Mouse (Mus musculus) layer of hippocampus, adult 2 months (tissue): ENCODE measurements at regions not wholly inside any gene's neighbourhood (a gene's known extent, or its start where the extent isn't known, plus 50 kb on each side); places are given as distances from the start of the nearest gene placed in this dataset.

ENCODE experiments used
- DNase-seq, 2 experiments: peaks; one replicate each; pipeline ENCODE4 v3.0.0; 2022; ENCODE audit warnings: low spot score in 2 of 2
- H3K27ac ChIP-seq: fragments of 200-600 bp; 2 replicates; pipeline ENCODE4 v1.8.1; 2022
- H3K4me3 ChIP-seq: fragments of 200-600 bp; 2 replicates; pipeline ENCODE4 v1.8.1; 2022; ENCODE audit warnings: mild to moderate bottlenecking
- CTCF ChIP-seq: fragments of 200-600 bp; conservative IDR thresholded peaks from 2 replicates; pipeline ENCODE4 v1.8.1; 2022; ENCODE audit warnings: antibody characterized with exemption, mild to moderate bottlenecking, moderate library complexity

DNA sequence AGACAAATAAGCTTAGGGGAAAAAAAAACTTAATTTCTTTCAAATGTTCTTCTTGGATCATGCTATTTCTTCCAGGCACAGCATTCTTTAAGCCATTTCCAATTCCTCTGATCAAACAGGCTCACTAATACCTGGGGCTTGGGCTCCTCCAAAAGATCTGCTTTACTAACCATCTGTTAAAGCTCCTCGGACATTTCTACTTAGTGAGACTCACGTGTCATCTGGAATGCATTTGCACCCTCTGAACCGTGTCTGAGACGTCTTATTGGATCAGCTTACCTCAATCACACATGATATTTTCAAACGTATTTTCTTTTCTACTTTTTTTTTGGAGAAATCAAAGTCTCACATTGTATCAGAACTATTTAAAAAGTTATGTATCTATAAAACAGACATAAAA is 132.4 kb downstream of the Npr3 start:
- Histone ChIP-seq H3K27ac (no peak overlapping the region), H3K4me3 (no peak overlapping the region)
- TF ChIP-seq CTCF = no peak
- DNase-seq = no peak

DNA sequence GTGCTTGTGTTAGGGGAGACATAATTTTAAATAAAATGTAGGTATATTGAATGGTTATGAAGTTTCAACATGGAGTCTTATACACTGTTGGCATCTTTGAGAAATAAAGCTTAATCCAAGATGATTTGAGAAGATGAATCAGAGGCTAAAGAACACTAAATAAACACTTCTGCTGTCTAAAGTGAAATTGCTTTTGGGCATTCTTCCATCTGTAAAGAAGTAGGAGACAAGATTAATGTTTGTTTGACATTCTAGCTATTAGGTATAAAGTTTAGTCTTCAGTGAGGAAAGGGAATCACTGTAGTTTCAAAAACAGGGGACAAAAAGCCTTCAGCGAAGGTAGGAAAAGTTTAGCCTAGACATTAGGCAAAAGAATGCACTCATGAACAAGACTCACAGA is 136.5 kb downstream of the Npr3 start:
- TF ChIP-seq CTCF = no peak
- DNase-seq = no peak
- H3K4me3 ChIP-seq = no peak overlapping the region
- H3K27ac ChIP-seq = no peak overlapping the region

DNA sequence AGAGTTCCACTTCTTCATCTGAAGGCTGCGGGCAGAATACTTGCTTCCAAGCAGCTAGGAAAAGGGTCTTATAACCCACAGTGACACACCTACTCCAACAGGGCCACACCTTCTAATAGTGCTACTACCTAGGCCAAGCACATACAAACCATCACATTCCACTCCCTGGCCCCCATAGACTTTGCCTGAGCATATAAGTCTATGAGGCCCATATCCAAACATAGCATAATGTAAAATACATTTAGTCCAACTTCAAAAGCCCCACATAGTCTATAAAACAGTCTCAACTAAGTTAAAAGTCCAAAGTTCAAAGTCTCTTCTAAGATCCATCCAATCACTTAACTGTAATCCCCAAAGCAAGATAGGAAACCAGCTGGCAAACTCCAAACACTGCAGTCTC is 149.1 kb downstream of the Npr3 start:
- H3K27ac ChIP-seq = no peak overlapping the region
- no peak for DNase-seq
- H3K4me3 ChIP-seq = no peak overlapping the region
- no peak for TF ChIP-seq CTCF

DNA sequence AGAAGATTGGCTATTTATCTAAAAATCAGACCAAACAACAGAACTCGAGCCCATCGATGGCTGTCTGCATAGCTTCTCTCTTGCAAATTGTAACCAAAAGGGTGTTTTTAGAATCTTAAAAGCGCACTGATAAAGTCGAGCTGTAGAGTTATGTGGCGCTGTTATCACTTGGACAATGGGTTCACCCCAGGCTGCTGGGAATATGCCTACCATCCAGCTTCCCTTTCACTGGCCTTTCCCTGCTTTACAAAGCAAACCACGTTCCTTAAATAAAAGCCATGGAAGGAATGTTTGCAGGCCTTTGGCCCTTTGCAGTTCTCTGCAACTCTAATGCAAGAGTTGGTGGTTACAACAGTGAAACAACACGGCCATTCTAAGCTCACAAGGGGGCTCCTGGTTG is 150.3 kb downstream of the Npr3 start:
- H3K4me3 ChIP-seq = no peak overlapping the region
- no peak for TF ChIP-seq CTCF
- H3K27ac ChIP-seq = no peak overlapping the region
- no peak for DNase-seq

DNA sequence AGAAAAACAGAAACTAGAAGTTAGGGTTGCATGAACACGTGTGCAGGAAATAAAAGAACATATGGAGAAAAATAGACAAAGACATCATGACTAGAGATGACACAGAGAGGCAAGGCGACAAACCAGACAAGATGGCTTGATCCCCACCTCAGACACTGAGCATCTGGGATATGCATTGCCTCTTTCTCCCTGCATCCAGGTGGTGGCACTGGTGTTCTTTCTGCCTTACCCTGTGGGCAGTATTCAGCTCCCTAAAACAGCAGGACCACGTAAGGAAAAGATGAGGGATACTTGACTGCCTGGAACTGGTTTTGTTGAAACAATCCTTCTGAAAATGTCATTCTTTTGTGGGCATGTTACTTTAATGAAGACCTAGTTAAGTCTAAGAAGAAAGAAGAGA is 153.9 kb downstream of the Npr3 start:
- peak; percentile 50 to 65 for DNase-seq
- Histone ChIP-seq H3K27ac (no peak overlapping the region), H3K4me3 (no peak overlapping the region)
- TF ChIP-seq CTCF = peak; percentile 90

DNA sequence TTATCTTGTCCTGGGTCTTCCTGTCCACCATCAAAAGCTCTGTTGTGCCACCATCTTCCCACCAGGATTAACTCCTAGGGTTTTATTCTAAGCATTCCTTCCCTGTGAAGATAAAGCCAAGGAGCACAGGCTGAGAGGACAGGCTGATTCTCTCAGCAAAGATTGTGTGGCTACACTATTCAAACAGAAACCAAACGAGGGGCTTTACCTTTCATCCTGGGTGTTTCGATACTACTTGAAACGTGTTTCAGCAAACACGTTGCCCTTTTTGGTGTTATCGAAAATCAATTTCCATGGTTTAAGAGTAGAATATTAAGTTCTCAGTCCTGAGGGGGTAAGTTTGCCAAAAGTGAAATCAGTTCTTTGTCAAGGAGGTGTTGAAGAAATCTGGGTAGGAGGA is 156.2 kb downstream of the Npr3 start:
- DNase-seq = no peak
- H3K4me3 ChIP-seq = no peak overlapping the region
- no peak for TF ChIP-seq CTCF
- H3K27ac ChIP-seq = no peak overlapping the region

DNA sequence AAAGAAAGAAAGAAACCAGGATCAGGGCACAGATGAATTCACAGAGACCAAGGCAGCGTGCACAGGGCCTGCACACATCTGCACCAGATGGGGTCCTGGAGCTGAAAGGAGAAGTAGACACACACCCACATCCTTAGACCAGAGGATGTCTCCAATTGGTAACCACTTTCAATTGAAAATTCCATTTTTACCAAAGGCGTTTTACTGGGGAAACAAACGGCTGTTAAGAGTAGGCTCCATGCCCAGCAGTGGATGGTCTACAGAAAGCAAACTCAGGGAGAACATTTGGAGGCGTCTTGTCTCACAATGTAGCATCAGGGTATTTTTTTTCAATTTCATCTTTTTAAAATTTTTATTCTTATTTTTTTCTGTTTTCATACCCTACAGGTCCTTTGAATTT is 157.6 kb downstream of the Npr3 start:
- peak in 1 of 2 experiments; percentile 31 for DNase-seq
- H3K27ac ChIP-seq = peak overlapping the region; percentile 11; the same call in 1 of the 2 replicates
- TF ChIP-seq CTCF = no peak

DNA sequence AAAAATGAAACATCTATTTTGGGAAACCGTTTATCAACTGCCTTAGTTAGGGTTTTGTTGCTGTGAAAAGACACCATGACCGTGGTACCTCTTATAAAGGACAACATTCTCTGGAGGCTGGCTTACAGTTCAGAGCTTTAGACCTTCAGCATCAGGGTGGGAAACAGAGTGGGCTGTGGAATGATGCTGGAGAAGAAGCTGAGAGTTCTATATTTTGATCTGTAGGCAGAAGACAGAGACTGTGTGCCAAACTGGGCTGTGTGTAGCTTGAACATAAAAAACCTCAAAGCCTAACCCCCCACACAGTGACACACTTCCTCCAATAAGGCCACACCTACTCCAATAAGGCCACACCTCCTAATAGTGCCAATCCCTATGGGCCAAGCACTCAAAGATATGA is 158.8 kb downstream of the Npr3 start:
- no peak for DNase-seq
- TF ChIP-seq CTCF = no peak
- Histone ChIP-seq H3K4me3 (no peak overlapping the region), H3K27ac (no peak overlapping the region)

More for the DNA sequence above, 157.6 kb downstream of the Npr3 start:
- no peak overlapping the region for H3K4me3 ChIP-seq

DNA sequence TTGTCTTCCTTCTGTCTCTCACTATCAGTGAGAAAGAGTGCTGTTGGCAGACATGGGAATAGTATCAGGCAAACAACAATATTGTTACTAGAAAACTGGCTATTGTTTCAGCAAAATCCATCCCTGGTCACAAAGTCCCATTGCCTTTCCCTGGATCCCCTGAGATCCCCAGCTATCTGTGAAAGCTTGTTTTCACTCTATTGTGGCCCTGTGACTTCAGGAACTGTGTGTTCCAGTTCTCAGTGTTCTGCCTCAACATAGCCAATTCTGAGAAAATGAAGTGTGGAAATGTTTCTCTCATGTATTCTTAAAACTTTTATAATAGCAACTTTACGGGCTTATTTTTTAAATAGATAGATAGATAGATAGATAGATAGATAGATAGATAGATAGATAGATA is 160.3 kb downstream of the Npr3 start:
- DNase-seq = no peak
- H3K4me3 ChIP-seq = no peak overlapping the region
- H3K27ac ChIP-seq = no peak overlapping the region
- TF ChIP-seq CTCF = no peak

DNA sequence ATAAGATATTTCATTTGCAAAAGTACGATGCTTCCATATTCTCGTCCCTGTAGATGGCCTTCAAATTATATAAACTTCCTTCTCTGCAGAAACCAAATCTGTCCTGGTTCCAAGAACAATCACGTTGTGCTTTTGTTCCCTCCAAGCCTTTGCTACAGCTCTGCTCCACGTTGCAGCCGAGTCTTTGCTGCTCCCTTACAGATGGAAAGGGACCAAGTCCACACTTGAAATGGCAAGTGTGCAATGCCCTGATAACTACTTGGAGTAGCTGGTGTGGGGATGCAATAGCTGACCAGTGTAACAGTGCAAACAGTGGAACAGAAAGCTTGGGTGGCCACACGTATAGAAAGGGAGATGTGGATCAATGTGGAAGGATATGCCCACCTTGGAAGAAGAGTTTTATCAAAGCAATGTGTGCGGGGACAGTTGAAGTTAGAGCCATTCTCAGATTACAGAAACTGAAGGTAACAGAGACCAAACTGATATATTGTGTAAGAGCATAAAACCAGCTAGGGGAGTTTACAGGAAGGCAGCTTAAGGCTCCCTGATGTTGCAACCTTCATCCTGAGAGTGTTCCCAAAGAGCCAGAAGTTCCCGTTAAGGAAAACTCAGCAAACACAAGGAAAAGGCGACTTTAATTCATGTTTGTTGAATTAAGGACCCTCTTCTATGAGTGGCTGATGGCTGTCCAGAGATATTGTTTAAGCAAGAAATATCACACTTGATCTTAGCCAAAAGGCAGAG is 161.3 kb downstream of the Npr3 start:
- Histone ChIP-seq H3K4me3 (no peak overlapping the region), H3K27ac (peak overlapping the region; percentile 60)
- TF ChIP-seq CTCF = no peak
- no peak for DNase-seq

DNA sequence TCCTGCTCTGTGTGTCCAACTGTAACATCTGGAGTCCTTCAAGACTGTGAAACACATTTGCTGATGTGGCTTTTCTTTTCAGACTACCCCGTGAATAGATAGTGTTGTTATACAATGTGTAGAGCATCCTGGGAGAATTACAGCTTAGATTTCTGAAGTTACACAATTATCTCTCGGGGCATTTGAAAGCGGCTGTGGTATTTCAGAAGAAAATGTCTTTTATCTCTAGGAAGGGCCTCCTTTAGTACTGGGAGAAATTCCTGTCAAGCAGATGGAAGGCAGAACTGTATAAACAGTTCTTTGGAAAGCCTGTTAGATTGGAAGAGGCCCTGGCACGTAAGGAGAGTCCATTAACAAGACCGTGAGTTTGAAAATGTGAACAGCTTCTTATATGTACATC is 162.2 kb downstream of the Npr3 start:
- Histone ChIP-seq H3K4me3 (no peak overlapping the region), H3K27ac (peak overlapping the region; percentile 60)
- DNase-seq = no peak
- TF ChIP-seq CTCF = no peak

DNA sequence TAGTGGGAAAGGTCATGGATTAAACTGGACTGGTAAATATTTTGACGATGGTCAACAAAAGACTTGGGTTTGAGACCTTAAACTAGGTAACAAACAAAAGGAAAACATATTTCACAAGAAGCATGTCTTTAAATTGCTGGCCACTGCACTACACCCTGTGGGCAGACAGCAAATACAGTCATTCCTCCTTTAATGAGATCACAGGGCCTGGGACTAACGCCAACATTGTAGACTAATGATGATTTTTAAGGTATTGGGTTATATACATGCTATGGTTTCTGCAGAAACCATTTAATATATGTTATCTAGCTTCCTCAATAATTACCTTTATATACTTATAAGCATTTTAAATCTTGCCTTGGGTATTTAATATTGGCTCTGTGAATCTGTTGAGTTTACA is 162.8 kb downstream of the Npr3 start:
- TF ChIP-seq CTCF = no peak
- Histone ChIP-seq H3K27ac (peak overlapping the region; percentile 60; the same call in 1 of the 2 replicates), H3K4me3 (no peak overlapping the region)
- DNase-seq = no peak

DNA sequence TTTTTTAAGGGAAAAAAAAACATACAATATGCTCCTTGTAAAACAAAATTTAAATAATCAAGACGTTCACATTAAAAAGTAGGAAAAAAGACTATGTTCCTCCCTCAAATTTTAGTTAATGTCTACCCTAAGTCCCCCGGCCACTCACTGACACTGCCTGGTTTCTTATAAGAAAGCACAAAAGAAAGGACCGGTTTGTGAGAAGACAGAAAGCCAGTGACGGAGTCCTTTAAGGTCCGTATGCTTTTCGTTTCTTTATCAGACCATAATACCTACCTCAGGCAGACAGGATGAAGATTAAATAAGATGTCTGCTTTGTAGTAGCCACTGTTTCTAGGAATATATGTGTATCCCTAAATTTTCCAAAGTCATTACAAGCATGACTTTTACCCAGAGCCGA is 164.3 kb downstream of the Npr3 start:
- H3K4me3 ChIP-seq = no peak overlapping the region
- TF ChIP-seq CTCF = no peak
- H3K27ac ChIP-seq = no peak overlapping the region
- no peak for DNase-seq

DNA sequence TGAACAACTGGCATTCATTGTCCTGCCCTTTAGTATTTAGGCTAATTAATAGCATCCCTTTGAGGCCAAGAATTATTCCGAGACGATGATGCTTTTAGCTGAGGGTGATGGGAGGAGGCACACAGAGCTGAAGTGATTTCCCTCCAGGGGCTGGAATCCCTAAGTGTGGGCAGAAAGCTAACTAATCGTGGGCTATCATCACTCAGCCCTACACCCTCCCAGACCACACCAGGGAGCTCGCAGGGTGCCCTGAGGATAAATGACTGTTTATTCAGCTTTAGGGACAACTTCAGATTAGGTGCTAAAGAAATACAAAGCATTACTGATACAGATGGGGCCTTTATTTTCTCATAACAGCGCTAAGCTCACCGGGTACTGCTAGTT is 164.7 kb downstream of the Npr3 start:
- no peak for DNase-seq
- no peak overlapping the region; the same call in 1 of the 2 replicates for H3K27ac ChIP-seq
- no peak for TF ChIP-seq CTCF
- no peak overlapping the region for H3K4me3 ChIP-seq
